Mouse (Mus musculus) liver, adult 10 weeks (tissue): Measurements from ENCODE around the gene Cntrob. TPM values are rescaled to one million over a fixed set of nuclear protein-coding genes. Genes with fewer than 3 reads are reported as not detected.

Source experiments
- polyA plus RNA-seq: library from polyadenylated mRNA; stranded (reverse); fragments of 350-450 nt; fragmentation: Illumina TruSeq; extraction: RNeasy Lipid Tissue Mini Kit (QIAGEN cat#74804); gene quantifications from one replicate; pipeline ENCODE4 v1.2.3, GENCODE M21; 2014; ENCODE audit warnings: low read depth, low replicate concordance

Cntrob gene
- 4.0 TPM for polyA plus RNA-seq

GRCm38 (mm10) chr11:69323667-69324111 lies at the start of gene Cntrob, which contains the start of gene Trappc1:
Cntrob (minus strand) TSS chr11:69323775.
Trappc1 (plus strand) TSS chr11:69323980.

DNA sequence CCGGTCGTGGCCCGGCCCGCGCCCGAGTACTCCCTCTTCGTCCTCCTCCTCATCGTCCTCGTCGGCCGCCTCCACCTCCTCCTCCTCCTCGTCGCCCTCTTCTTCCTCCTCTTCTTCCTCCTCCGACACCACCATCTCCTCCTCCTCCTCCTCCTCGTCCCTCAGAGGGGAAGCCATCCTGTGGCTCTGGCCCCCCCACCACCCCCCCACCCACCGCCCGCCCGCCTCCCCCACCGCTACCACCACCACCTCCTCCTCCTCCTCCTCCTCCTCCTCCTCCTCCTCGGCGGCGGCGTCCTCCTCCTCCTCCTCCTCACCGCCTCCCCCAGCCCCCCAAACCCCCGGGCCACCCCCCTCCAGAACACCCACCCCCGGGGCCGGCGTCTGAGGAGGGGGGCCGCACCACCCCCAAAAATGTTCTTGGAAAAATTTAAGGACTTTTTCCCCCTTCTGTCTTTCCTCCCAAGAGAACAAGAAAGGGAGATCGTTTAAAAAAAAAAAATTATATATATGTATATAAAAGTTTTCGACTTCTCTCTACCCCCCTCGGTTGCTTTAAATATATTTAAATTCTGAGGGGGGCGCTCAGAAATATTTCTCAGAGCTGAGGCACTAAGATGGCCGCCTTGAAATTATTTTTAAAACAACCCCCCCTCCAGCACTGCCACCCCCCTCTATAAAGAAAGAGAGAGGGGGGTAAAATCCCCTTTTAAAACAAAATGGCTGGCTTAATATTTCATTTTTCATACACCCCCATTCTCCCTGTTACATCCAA lies 45.8 kb upstream of the Cntrob start, which contains the start of gene Chd3:
Gene Chd3, minus strand, starts transcription at position 192 of the 775 bp plus-strand sequence.

DNA sequence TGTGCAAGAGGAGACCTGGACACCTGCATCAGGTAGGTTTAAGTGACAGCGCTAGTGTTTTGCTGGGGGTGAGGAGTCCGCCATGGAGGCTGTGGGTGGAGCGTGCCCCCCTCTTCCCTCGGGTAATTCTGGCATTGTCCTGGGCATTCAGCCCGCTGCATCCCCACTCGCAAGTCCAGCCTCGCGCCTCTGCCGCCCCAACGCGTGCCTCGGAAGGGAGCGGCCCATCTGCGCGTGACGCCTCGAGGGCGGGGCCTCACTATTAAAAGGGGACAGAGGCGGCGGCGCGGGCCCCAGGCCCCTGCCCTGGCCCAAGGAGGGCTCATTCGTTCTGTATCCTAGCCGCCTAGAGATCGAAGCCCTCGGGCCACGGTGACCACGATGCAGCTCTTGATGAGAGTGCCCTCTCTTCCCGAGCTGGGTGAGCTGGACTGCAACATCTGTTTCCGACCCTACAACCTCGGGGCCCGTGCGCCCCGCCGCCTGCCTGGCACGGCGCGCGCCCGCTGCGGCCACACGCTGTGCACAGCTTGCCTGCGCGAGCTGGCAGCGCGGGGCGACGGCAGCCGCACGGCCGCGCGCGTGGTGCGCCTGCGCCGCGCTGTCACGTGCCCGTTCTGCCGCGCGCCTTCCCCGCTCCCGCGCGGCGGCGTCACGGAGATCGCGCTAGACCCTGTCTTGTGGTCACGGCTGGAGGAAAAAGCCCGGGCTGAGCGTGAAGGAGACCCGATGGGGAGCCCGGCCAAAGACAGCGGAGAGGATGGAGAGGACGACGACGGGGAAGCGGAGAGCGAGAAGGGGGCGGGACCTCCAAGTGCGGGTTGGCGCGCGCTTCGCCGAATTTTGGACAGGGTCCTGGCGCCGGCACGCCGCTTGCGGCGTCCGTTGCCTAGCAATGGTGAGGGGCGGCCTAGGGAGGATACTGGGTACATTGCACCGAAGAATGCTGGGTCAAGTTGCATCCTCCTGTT lies 16.9 kb upstream of the Cntrob start, which contains the start of gene Rnf227:
Gene Rnf227, plus strand, starts transcription at position 301 of the 971 bp plus-strand sequence.

DNA sequence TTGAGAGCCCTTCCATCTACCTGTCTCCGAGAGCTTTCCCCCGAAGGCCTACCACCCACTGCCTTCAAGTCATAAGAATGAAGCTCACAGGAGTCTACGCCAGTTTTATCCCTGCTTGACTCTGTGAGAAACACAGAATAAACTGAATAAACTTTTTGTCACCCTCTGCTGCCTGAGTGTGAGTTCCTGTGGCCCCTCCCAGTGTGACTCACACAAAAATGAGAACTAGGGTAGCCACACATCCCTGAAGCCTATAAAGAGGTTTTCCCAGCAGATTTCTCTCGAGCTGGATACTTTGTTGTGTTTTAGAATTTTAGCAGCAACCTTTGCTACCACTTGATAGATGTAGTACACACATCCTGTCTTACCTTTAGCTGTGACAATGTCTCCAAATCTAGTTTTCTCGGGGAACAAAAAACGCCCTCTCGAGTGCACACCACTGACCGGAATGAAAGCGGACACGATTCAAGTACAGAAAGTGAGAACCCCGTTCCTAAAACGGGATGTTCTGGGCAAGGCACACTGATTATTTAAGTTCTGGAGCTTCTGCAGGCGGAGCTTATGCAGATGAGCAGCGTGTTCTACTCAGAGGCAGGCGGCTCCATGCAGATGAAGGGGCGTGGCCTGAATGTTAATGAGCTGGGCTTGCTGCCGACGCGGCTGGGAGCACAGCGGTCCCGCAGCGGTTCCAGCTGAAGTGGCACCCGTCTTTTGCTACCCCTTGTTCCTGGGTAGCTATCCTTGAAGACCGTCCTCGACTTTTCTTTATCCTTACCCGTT lies 2.2 kb upstream of the Cntrob start, which contains the start of gene Kcnab3:
Gene Kcnab3, plus strand, starts transcription at position 631 of the 780 bp plus-strand sequence.

Other genes starting within 250 kb of the Cntrob start
- 23.6 TPM for gene Vamp2, start 235.3 kb downstream of the Cntrob start, polyA plus RNA-seq
- gene Per1, start 228.6 kb downstream of the Cntrob start, polyA plus RNA-seq: 0.16 TPM
- not detected for gene Hes7, start 203.4 kb downstream of the Cntrob start, polyA plus RNA-seq
- not detected for gene 9130213A22Rik, start 201.2 kb downstream of the Cntrob start, polyA plus RNA-seq
- not detected for gene Aloxe3, start 197.9 kb downstream of the Cntrob start, polyA plus RNA-seq
- gene Alox12b, start 166.8 kb downstream of the Cntrob start, polyA plus RNA-seq: not detected
- gene Alox8, start 125.9 kb downstream of the Cntrob start, polyA plus RNA-seq: not detected
- gene Gucy2e, start 86.7 kb downstream of the Cntrob start, polyA plus RNA-seq: not detected
- gene Trappc1, start 205 bp upstream of the Cntrob start, polyA plus RNA-seq: 52.4 TPM
- not detected for gene Kcnab3, start 2.5 kb upstream of the Cntrob start, polyA plus RNA-seq
- gene Rnf227, start 16.7 kb upstream of the Cntrob start, polyA plus RNA-seq: 0.79 TPM
- gene Chd3, start 45.6 kb upstream of the Cntrob start, polyA plus RNA-seq: 19.3 TPM
- gene Naa38, start 71.7 kb upstream of the Cntrob start, polyA plus RNA-seq: 5.9 TPM
- gene Cyb5d1, start 71.9 kb upstream of the Cntrob start, polyA plus RNA-seq: 31.9 TPM
- not detected for gene Tmem88, start 74.5 kb upstream of the Cntrob start, polyA plus RNA-seq
- 1.9 TPM for gene Kdm6b, start 89.9 kb upstream of the Cntrob start, polyA plus RNA-seq
- gene Dnah2, start 225.3 kb upstream of the Cntrob start, polyA plus RNA-seq: not detected
- gene Efnb3, start 236.4 kb upstream of the Cntrob start, polyA plus RNA-seq: not detected